Comparison of ENCODE assay signal across 8 mouse cellular contexts in the genomic region with DNA sequence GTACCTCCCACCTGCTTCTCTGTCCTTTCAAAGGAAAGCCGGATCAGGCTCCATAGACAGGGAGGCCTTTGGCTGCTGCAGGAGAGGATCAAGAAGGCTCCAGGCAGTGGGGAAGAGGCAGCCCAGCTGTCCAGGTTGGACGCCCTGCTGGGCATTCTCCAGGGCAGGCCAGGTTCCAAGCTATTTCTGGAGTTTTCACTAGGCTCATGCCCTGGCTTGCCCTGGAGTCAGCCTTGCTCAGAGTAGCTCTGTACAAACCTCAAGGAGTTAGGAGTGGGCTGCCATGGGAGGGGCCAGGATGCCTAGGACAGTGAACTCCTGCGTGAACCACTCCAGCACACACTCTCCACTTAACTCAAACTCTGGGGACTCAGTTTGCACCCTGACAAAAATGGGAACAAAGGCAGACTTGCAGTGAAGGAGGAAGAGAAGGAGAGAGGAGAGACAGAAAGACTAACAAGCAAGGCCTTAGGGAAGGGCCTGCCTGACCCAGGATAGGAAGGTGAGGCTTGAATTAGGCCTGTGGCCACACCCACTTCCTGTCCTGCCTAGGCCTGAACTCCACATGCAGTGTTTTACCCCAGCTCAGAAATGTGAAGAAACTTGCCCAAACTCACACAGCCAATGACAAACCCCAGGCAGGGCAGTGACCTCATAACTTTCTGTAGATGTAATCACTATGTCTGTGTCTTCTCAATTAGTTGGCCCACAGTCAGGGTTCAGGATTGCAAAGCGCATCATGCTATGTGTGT. TPM values are rescaled to one million over a fixed set of nuclear protein-coding genes. Genes with fewer than 3 reads are reported as not detected.
DNase-seq lines count a peak whose midpoint lies in the region; ATAC-seq and TF ChIP-seq lines count a peak whose summit lies in the region.

No protein-coding gene starts in this region.

- H3K4me3 ChIP-seq in intestine, embryonic 15.5 days (replicated peaks): no peak overlapping the region
- no peak overlapping the region for H3K4me3 ChIP-seq in intestine, postnatal 0 days (ENCODE audit: low read depth, low read length)
- peak overlapping the region; percentile 32 for H3K4me3 ChIP-seq in gastrocnemius, adult 2 months
- 0 out of 2 replicates have a peak overlapping the region, but pooled peaks have one; percentile 81 for H3K4me3 ChIP-seq in liver, embryonic 15.5 days (replicated peaks)

- H3K27ac ChIP-seq in intestine, embryonic 15.5 days: no peak overlapping the region
- H3K27ac ChIP-seq in intestine, postnatal 0 days (ENCODE audit: low read depth, low read length): no peak overlapping the region; the same call in 1 of the 2 replicates
- peak overlapping the region; percentile 83 for H3K27ac ChIP-seq in gastrocnemius, adult 2 months
- H3K27ac ChIP-seq in liver, embryonic 15.5 days (replicated peaks): peak overlapping the region; percentile 45; the same call in 1 of the 2 replicates

- peaks cover 56% of the 10 kb centered on the region for H3K4me1 ChIP-seq in intestine, embryonic 15.5 days (replicated peaks)
- H3K4me1 ChIP-seq in intestine, postnatal 0 days (replicated peaks; ENCODE audit: control insufficient read depth, insufficient read depth, low read length): peaks cover 18% of the 10 kb centered on the region
- H3K4me1 ChIP-seq in liver, embryonic 15.5 days (replicated peaks): peaks cover 66% of the 10 kb centered on the region

- 0 out of 2 replicates have a peak overlapping the region, but pooled peaks have one; percentile 2 for H3K4me2 ChIP-seq in intestine, embryonic 15.5 days (replicated peaks)
- no peak overlapping the region for H3K4me2 ChIP-seq in intestine, postnatal 0 days (replicated peaks; ENCODE audit: low read depth)
- H3K4me2 ChIP-seq in liver, embryonic 15.5 days: peak overlapping the region; percentile 81

- no peaks in the 10 kb centered on the region for H3K9me3 ChIP-seq in intestine, embryonic 15.5 days
- no peaks in the 10 kb centered on the region for H3K9me3 ChIP-seq in intestine, postnatal 0 days (ENCODE audit: control insufficient read depth)
- no peaks in the 10 kb centered on the region for H3K9me3 ChIP-seq in liver, embryonic 15.5 days (replicated peaks)

- 72% methylated on average over 4 of the region's 4 CpGs for WGBS in intestine, embryonic 15.5 days
- 79% methylated on average over 4 of the region's 4 CpGs for WGBS in intestine, postnatal 0 days
- WGBS in liver, embryonic 15.5 days (ENCODE audit: insufficient replicate concordance): 74% methylated on average over 4 of the region's 4 CpGs

- no peaks in the 10 kb centered on the region for H3K27me3 ChIP-seq in intestine, embryonic 15.5 days (replicated peaks)
- no peaks in the 10 kb centered on the region for H3K27me3 ChIP-seq in intestine, postnatal 0 days (replicated peaks; ENCODE audit: control insufficient read depth, insufficient read depth, low read length)
- peaks cover 28% of the 10 kb centered on the region for H3K27me3 ChIP-seq in liver, embryonic 15.5 days

- H3K36me3 ChIP-seq in intestine, embryonic 15.5 days: no peaks in the 10 kb centered on the region
- no peaks in the 10 kb centered on the region for H3K36me3 ChIP-seq in intestine, postnatal 0 days (ENCODE audit: control insufficient read depth, insufficient read depth)
- peaks cover 4% of the 10 kb centered on the region; the same call in 1 of the 2 replicates for H3K36me3 ChIP-seq in liver, embryonic 15.5 days (replicated peaks)

- DNase-seq in R1 (ENCODE audit: low read depth, low spot score): peak; percentile 78
- DNase-seq in gastrocnemius, adult 2 months: peak; percentile 93
- no peak for DNase-seq in left cerebral cortex, postnatal 36 days (ENCODE audit: low spot score in 2 of 2)
- no peak for DNase-seq in adrenal gland, adult 2 months
- DNase-seq in left cerebral cortex, adult 11 months (ENCODE audit: low spot score): no peak

- intact Hi-C loops in gastrocnemius, adult 2 months (cut with DNase I): no loop called here
- intact Hi-C loops in left cerebral cortex, postnatal 36 days (cut with DNase I): no loop called here

- no peak overlapping the region for H3K9ac ChIP-seq in intestine, embryonic 15.5 days
- no peak overlapping the region for H3K9ac ChIP-seq in intestine, postnatal 0 days (ENCODE audit: low read depth, low read length)
- no peak overlapping the region for H3K9ac ChIP-seq in liver, embryonic 15.5 days

- ATAC-seq in intestine, embryonic 15.5 days: no peak
- ATAC-seq in intestine, postnatal 0 days: no peak
- ATAC-seq in liver, embryonic 15.5 days (ENCODE audit: insufficient read depth): no peak

- no peak for TF ChIP-seq CTCF in intestine, postnatal 0 days (IDR thresholded peaks at IDR 0.05; ENCODE audit: low read depth)
- no peak for TF ChIP-seq CTCF in gastrocnemius, adult 2 months (IDR thresholded peaks at IDR 0.05)

RNA-seq across cellular contexts. Expression of gene Fam110a, which starts 2.2 kb away (rescaled TPM):
- 22.5 and 23.7 TPM in 2 replicates for polyA plus RNA-seq in intestine, embryonic 15.5 days (2015; fragmentation: Nextera tagmentation; extraction: Ambion mirVana)
- polyA plus RNA-seq in intestine, postnatal 0 days (2015; fragmentation: Nextera tagmentation; extraction: Ambion mirVana): 14.5 and 14.9 TPM in 2 replicates
- 1 to 10 TPM; 1.8 to 2.6 TPM for total RNA-seq in gastrocnemius, adult 2 months (2021)
- polyA plus RNA-seq in liver, embryonic 15.5 days (2015; fragmentation: Nextera tagmentation; extraction: Ambion mirVana): 9.8 and 10.1 TPM in 2 replicates
- total RNA-seq in left cerebral cortex, postnatal 36 days (2021): 1 to 10 TPM; 7.5 to 8.9 TPM
- total RNA-seq in adrenal gland, adult 2 months (2021): 10 to 100 TPM in 1 of 2 experiments, 1 to 10 TPM in 1; 8.5 to 11.3 TPM
- 24.1 and 24.6 TPM in 2 replicates for polyA plus RNA-seq in adrenal gland, adult 2 months (2012; rRNA removed)

RNA-seq across cellular contexts. Expression of gene Slc52a3, which starts 18.4 kb away (rescaled TPM):
- 3.9 and 5.4 TPM in 2 replicates for polyA plus RNA-seq in intestine, embryonic 15.5 days (2015; fragmentation: Nextera tagmentation; extraction: Ambion mirVana)
- 15.7 and 15.8 TPM in 2 replicates for polyA plus RNA-seq in intestine, postnatal 0 days (2015; fragmentation: Nextera tagmentation; extraction: Ambion mirVana)
- 1 to 10 TPM in 1 of 2 experiments, under 1 TPM in 1; 0.69 to 1.6 TPM for total RNA-seq in gastrocnemius, adult 2 months (2021)
- polyA plus RNA-seq in liver, embryonic 15.5 days (2015; fragmentation: Nextera tagmentation; extraction: Ambion mirVana): 1.1 and 1.3 TPM in 2 replicates
- total RNA-seq in left cerebral cortex, postnatal 36 days (2021): 1 to 10 TPM; 2.2 to 3.2 TPM
- 1 to 10 TPM; 3.1 to 5.4 TPM for total RNA-seq in adrenal gland, adult 2 months (2021)
- 5.7 and 6.9 TPM in 2 replicates for polyA plus RNA-seq in adrenal gland, adult 2 months (2012; rRNA removed)

Comparison
In these comparisons a context has a peak if more than half of its experiments do, and no peak if none do; other contexts are left out.
1. H3K27ac ChIP-seq: peak in gastrocnemius, adult 2 months (single experiment) and liver, embryonic 15.5 days (single experiment); none in intestine, embryonic 15.5 days (single experiment) and intestine, postnatal 0 days (single experiment).
2. H3K4me3 ChIP-seq: peak in gastrocnemius, adult 2 months (single experiment) and liver, embryonic 15.5 days (single experiment); none in intestine, embryonic 15.5 days (single experiment) and intestine, postnatal 0 days (single experiment).
3. DNase-seq: peak in R1 (single experiment) and gastrocnemius, adult 2 months (single experiment); none in left cerebral cortex, postnatal 36 days (0 of 2), adrenal gland, adult 2 months (single experiment) and left cerebral cortex, adult 11 months (single experiment).